Mouse (Mus musculus): Measurements from ENCODE around the gene Tceal9. TPM values are rescaled to one million over a fixed set of nuclear protein-coding genes. Genes with fewer than 3 reads are reported as not detected.
A peak's percentile ranks its signal among the peaks of the same experiment; 100 is the strongest.

Gene Tceal9
- polyA plus RNA-seq, 1 experiment from 2014 or later, result 760 TPM

DNA sequence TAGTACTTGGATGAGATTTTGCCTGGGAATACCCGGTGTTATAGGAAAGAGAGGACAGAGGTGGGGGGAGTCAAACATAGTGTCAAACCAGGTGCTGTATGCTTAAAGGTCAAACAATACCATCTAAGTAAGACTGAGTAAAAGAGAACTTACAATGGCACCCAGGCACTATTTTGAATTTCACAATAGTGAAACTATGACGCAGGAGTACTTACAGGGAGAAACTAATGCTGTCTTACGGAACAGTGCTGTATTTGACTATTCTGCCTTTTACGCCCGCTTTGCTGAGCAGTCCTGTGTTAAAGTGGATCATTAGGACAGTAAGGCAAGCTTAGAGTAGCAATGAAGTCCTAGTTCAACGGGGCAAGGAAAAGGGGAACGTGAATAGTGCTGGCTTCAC, 32.7 kb downstream of the Tceal9 start:
- H3K27me3 ChIP-seq (ENCODE audit: control insufficient read depth, insufficient read depth, low read length), result no peaks in the 10 kb centered on the region
- no peak overlapping the region for H3K27ac ChIP-seq (replicated peaks; ENCODE audit: low read depth, low read length)
- no peak overlapping the region for H3K4me2 ChIP-seq (ENCODE audit: low read depth, low read length)
- 84% methylated on average over 7 of the region's 7 CpGs for WGBS
- ATAC-seq (replicated peaks; ENCODE audit: insufficient number of reproducible peaks, low FRiP score, low TSS enrichment, low read depth), result no peak
- no peaks in the 10 kb centered on the region for H3K36me3 ChIP-seq (replicated peaks; ENCODE audit: control insufficient read depth, insufficient read depth, low read depth, low read length)
- DNase-seq (ENCODE audit: low spot score), result no peak
- no peak overlapping the region for H3K4me3 ChIP-seq (ENCODE audit: low read depth, low read length)
- H3K9me3 ChIP-seq (replicated peaks; ENCODE audit: control insufficient read depth, low read length), result no peaks in the 10 kb centered on the region
- no peaks in the 10 kb centered on the region for H3K4me1 ChIP-seq (ENCODE audit: control insufficient read depth, insufficient read depth, low read length)
- H3K9ac ChIP-seq (replicated peaks; ENCODE audit: low read length), result no peak overlapping the region

DNA sequence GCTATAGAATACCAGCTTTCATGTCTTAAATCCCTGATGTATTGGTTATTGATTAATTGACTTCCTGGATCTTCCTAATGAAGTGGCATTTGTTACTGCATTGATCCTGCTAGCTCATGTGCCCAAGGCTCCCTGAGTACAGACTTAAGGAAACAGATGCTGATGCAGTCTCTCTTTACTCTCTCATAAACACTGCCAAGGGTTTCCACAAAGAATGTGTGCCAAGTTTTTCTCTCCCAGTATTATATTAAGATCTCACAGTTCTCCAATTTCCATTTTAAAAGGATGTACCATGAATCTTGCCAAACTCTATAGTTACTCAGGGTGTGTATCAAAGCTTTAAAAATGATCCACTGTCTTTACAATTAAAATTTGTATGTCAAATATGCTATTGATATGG, 33.5 kb downstream of the Tceal9 start:
- no peak for ATAC-seq (replicated peaks; ENCODE audit: insufficient number of reproducible peaks, low FRiP score, low TSS enrichment, low read depth)
- H3K4me2 ChIP-seq (ENCODE audit: low read depth, low read length), result no peak overlapping the region

DNA sequence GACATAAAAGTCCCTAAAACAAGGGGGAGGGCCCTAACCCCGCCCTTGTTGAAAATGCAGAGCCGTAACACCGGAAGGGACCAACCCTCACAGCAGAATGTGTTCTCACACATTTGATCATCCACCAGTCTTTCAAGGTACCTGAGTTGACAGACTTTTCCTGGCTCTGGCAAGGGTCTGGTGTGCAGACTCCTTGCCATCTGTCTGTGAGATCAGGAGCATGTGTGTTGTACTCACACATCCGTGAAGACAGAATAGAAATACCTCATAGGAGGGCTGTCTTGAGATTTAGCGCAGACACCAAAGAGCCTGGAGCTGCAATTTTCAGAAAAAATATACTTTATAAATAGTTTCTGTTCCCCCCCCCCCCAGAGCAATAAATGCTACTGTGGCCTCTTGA, 34.5 kb downstream of the Tceal9 start:
- ATAC-seq (replicated peaks; ENCODE audit: insufficient number of reproducible peaks, low FRiP score, low TSS enrichment, low read depth) (no peak), DNase-seq (ENCODE audit: low spot score) (no peak)
- H3K36me3 ChIP-seq (replicated peaks; ENCODE audit: control insufficient read depth, insufficient read depth, low read depth, low read length), result no peaks in the 10 kb centered on the region
- 82% methylated on average over 5 of the region's 5 CpGs for WGBS
- no peak overlapping the region for H3K9ac ChIP-seq (replicated peaks; ENCODE audit: low read length)
- no peak overlapping the region for H3K4me3 ChIP-seq (ENCODE audit: low read depth, low read length)
- H3K4me1 ChIP-seq (ENCODE audit: control insufficient read depth, insufficient read depth, low read length), result no peaks in the 10 kb centered on the region
- no peaks in the 10 kb centered on the region for H3K9me3 ChIP-seq (replicated peaks; ENCODE audit: control insufficient read depth, low read length)
- no peaks in the 10 kb centered on the region for H3K27me3 ChIP-seq (ENCODE audit: control insufficient read depth, insufficient read depth, low read length)
- no peak overlapping the region for H3K4me2 ChIP-seq (ENCODE audit: low read depth, low read length)
- no peak overlapping the region for H3K27ac ChIP-seq (replicated peaks; ENCODE audit: low read depth, low read length)

More for the DNA sequence above, 33.5 kb downstream of the Tceal9 start:
- Histone ChIP-seq H3K36me3 (replicated peaks; ENCODE audit: control insufficient read depth, insufficient read depth, low read depth, low read length) (no peaks in the 10 kb centered on the region), H3K9me3 (replicated peaks; ENCODE audit: control insufficient read depth, low read length) (no peaks in the 10 kb centered on the region), H3K27me3 (ENCODE audit: control insufficient read depth, insufficient read depth, low read length) (no peaks in the 10 kb centered on the region), H3K4me3 (ENCODE audit: low read depth, low read length) (no peak overlapping the region), H3K27ac (replicated peaks; ENCODE audit: low read depth, low read length) (no peak overlapping the region), H3K9ac (replicated peaks; ENCODE audit: low read length) (no peak overlapping the region), H3K4me1 (ENCODE audit: control insufficient read depth, insufficient read depth, low read length) (no peaks in the 10 kb centered on the region)
- no peak for DNase-seq (ENCODE audit: low spot score)

DNA sequence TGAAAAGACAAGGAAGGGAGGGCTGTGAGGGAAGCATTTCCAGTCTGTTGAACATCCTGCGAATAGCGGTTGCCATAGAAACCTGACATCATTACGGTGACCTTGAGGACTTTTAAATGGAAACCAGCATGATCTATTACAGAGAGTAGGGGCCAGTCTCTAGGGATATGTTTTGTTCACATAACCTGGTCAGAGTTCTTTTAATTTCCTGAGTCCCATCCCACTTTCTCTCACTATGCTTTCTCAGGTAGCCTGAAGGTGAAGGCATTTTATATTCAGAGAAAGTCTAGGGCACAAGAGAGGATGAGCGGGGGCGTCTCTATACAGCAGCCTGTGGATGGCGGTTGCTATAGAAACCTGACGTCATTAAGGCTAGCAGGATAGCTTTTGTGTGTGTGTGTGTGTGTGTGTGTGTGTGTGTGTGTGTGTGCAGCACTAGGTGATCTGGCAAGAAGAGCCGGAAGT, 46.0 kb downstream of the Tceal9 start:
- DNase-seq (ENCODE audit: low spot score), result peak; percentile 76
- no peak overlapping the region for H3K9ac ChIP-seq (replicated peaks; ENCODE audit: low read length)
- 24% methylated on average over 8 of the region's 8 CpGs for WGBS
- no peaks in the 10 kb centered on the region for H3K4me1 ChIP-seq (ENCODE audit: control insufficient read depth, insufficient read depth, low read length)
- no peak overlapping the region for H3K4me3 ChIP-seq (ENCODE audit: low read depth, low read length)
- H3K27ac ChIP-seq (replicated peaks; ENCODE audit: low read depth, low read length), result no peak overlapping the region
- H3K4me2 ChIP-seq (ENCODE audit: low read depth, low read length), result no peak overlapping the region
- peak; percentile 92 for ATAC-seq (replicated peaks; ENCODE audit: insufficient number of reproducible peaks, low FRiP score, low TSS enrichment, low read depth)
- H3K9me3 ChIP-seq (replicated peaks; ENCODE audit: control insufficient read depth, low read length), result no peaks in the 10 kb centered on the region
- no peaks in the 10 kb centered on the region for H3K27me3 ChIP-seq (ENCODE audit: control insufficient read depth, insufficient read depth, low read length)
- H3K36me3 ChIP-seq (replicated peaks; ENCODE audit: control insufficient read depth, insufficient read depth, low read depth, low read length), result no peaks in the 10 kb centered on the region

Other genes starting within 250 kb of the Tceal9 start
- 49.4 and 50.8 TPM in 2 replicates for gene Arxes1, start 211.7 kb upstream of the Tceal9 start, polyA plus RNA-seq (2014; fragmentation: Nextera tagmentation; extraction: Ambion mirVana)
- gene Bex2, start 176.8 kb upstream of the Tceal9 start, polyA plus RNA-seq (2014; fragmentation: Nextera tagmentation; extraction: Ambion mirVana), result 209 and 215 TPM in 2 replicates
- 0.07 TPM in 1 of 2 replicates, not detected in the other for gene Nxf3, start 159.8 kb upstream of the Tceal9 start, polyA plus RNA-seq (2014; fragmentation: Nextera tagmentation; extraction: Ambion mirVana)
- gene Bex4, start 106.1 kb upstream of the Tceal9 start, polyA plus RNA-seq (2014; fragmentation: Nextera tagmentation; extraction: Ambion mirVana), result 93.9 and 103 TPM in 2 replicates
- 268 and 299 TPM in 2 replicates for gene Tceal8, start 72.7 kb upstream of the Tceal9 start, polyA plus RNA-seq (2014; fragmentation: Nextera tagmentation; extraction: Ambion mirVana)
- 2.4 and 3.1 TPM in 2 replicates for gene Tceal5, start 41.2 kb upstream of the Tceal9 start, polyA plus RNA-seq (2014; fragmentation: Nextera tagmentation; extraction: Ambion mirVana)
- 1.9 and 2.6 TPM in 2 replicates for gene Tceal7, start 30.3 kb upstream of the Tceal9 start, polyA plus RNA-seq (2014; fragmentation: Nextera tagmentation; extraction: Ambion mirVana)
- gene Bex1, start 29.6 kb upstream of the Tceal9 start, polyA plus RNA-seq (2014; fragmentation: Nextera tagmentation; extraction: Ambion mirVana), result 90.5 and 96.0 TPM in 2 replicates
- 720 and 723 TPM in 2 replicates for gene Bex3, start 25.2 kb downstream of the Tceal9 start, polyA plus RNA-seq (2014; fragmentation: Nextera tagmentation; extraction: Ambion mirVana)